9 mouse cellular contexts compared by ENCODE assay signal in genomic region chr6:80019861-80020230, GRCm38 (mm10). TPM values are rescaled to one million over a fixed set of nuclear protein-coding genes. Genes with fewer than 3 reads are reported as not detected.
DNase-seq lines count a peak whose midpoint lies in the region; ATAC-seq and TF ChIP-seq lines count a peak whose summit lies in the region.
"Had no signal": no experiment of that assay in that cellular context is flagged by ENCODE, and none has a peak within 500 bp of the region (broad histone marks: within the 10 kb centered on the region; RNA-seq: fewer than 3 reads in every experiment).

No protein-coding gene starts in this region.

- no peak for DNase-seq in heart, adult 2 months
- peak; percentile 78 for DNase-seq in brain, embryonic 14.5 days (ENCODE audit: low read depth)
- DNase-seq in midbrain, embryonic 11.5 days (ENCODE audit: low spot score, missing footprints) = no peak
- DNase-seq in testis, postnatal 10 days (ENCODE audit: low spot score) = no peak
- DNase-seq in adipocyte (ENCODE audit: low spot score) = no peak

- no peaks in the 10 kb centered on the region for H3K4me1 ChIP-seq in heart, embryonic 13.5 days
- H3K4me1 ChIP-seq in heart, adult 2 months (ENCODE audit: control insufficient read depth, insufficient read depth, low read length) = no peaks in the 10 kb centered on the region
- 0 out of 2 replicates have a peak, but pooled peaks cover 5% of the 10 kb centered on the region for H3K4me1 ChIP-seq in forebrain, embryonic 16.5 days (replicated peaks; ENCODE audit: control insufficient read depth, insufficient read depth, low read length)
- no peaks in the 10 kb centered on the region for H3K4me1 ChIP-seq in midbrain, embryonic 11.5 days (ENCODE audit: control insufficient read depth, insufficient read depth, low read length)

- no peaks in the 10 kb centered on the region for H3K36me3 ChIP-seq in heart, embryonic 13.5 days
- no peaks in the 10 kb centered on the region for H3K36me3 ChIP-seq in heart, adult 2 months (ENCODE audit: control insufficient read depth, insufficient read depth, low read length)
- peaks cover 6% of the 10 kb centered on the region; the same call in 1 of the 2 replicates for H3K36me3 ChIP-seq in forebrain, embryonic 16.5 days (ENCODE audit: control insufficient read depth, insufficient read depth)
- no peaks in the 10 kb centered on the region for H3K36me3 ChIP-seq in midbrain, embryonic 11.5 days (ENCODE audit: control insufficient read depth, insufficient read depth, low read length)

- no peak for TF ChIP-seq CTCF in heart, adult 2 months (IDR thresholded peaks at IDR 0.05)
- no peak for TF ChIP-seq CTCF in brain, embryonic 14.5 days (IDR thresholded peaks at IDR 0.05; ENCODE audit: borderline replicate concordance, extremely low read depth, insufficient read depth, insufficient read length)

- TF ChIP-seq POLR2A in heart, adult 2 months (IDR thresholded peaks at IDR 0.05; ENCODE audit: insufficient read depth, low read depth, low read length) = no peak
- no peak for TF ChIP-seq POLR2A in brain, embryonic 14.5 days (IDR thresholded peaks at IDR 0.05; ENCODE audit: borderline replicate concordance, extremely low read depth, insufficient read depth, insufficient read length, poor library complexity, severe bottlenecking)

- 4% methylated on average over 10 of the region's 10 CpGs for WGBS in heart, embryonic 13.5 days
- WGBS in heart, adult 2 months = 7% methylated on average over 10 of the region's 10 CpGs
- WGBS in forebrain, embryonic 16.5 days = under 1% methylated on average over 10 of the region's 10 CpGs
- WGBS in midbrain, embryonic 11.5 days = 5% methylated on average over 10 of the region's 10 CpGs

- intact Hi-C loops in heart, adult 2 months (cut with DNase I) = no loop called here

- peak overlapping the region; percentile 82 for H3K4me2 ChIP-seq in heart, embryonic 13.5 days
- peak overlapping the region; percentile 71 for H3K4me2 ChIP-seq in forebrain, embryonic 16.5 days (ENCODE audit: low read length)
- H3K4me2 ChIP-seq in midbrain, embryonic 11.5 days = peak overlapping the region; percentile 58

- ATAC-seq in heart, embryonic 13.5 days (ENCODE audit: extremely low read depth, insufficient number of reproducible peaks, low FRiP score, low TSS enrichment) = no peak
- ATAC-seq in forebrain, embryonic 16.5 days = peak; percentile 56
- ATAC-seq in midbrain, embryonic 11.5 days (ENCODE audit: low FRiP score) = peak; percentile 24
- no peak for ATAC-seq in erythroid progenitor cell, adult 5-6 weeks (replicated peaks; ENCODE audit: low FRiP score, poor library complexity, severe bottlenecking)

- peak overlapping the region; percentile 54 for H3K4me3 ChIP-seq in heart, embryonic 13.5 days
- no peak overlapping the region for H3K4me3 ChIP-seq in heart, adult 2 months
- peak overlapping the region; percentile 61 for H3K4me3 ChIP-seq in forebrain, embryonic 16.5 days (replicated peaks; ENCODE audit: low read length)
- peak overlapping the region; percentile 37 for H3K4me3 ChIP-seq in midbrain, embryonic 11.5 days (ENCODE audit: low read depth, low read length)

- no peak overlapping the region for H3K27ac ChIP-seq in heart, embryonic 13.5 days (replicated peaks)
- no peak overlapping the region for H3K27ac ChIP-seq in heart, adult 2 months
- peak overlapping the region; percentile 83 for H3K27ac ChIP-seq in forebrain, embryonic 16.5 days (ENCODE audit: low read length)
- no peak overlapping the region for H3K27ac ChIP-seq in midbrain, embryonic 11.5 days (ENCODE audit: low read depth, low read length)

- H3K9ac ChIP-seq in heart, embryonic 13.5 days = peak overlapping the region; percentile 70
- no peak overlapping the region for H3K9ac ChIP-seq in heart, adult 2 months (ENCODE audit: low read depth, low read length)
- peak overlapping the region; percentile 71 for H3K9ac ChIP-seq in forebrain, embryonic 16.5 days (replicated peaks; ENCODE audit: low read depth, low read length)
- H3K9ac ChIP-seq in midbrain, embryonic 11.5 days (ENCODE audit: low read length) = peak overlapping the region; percentile 47

- no peaks in the 10 kb centered on the region for H3K79me2 ChIP-seq in heart, adult 2 months (replicated peaks; ENCODE audit: control insufficient read depth, insufficient read depth, low read length)

- TF ChIP-seq EP300 in heart, adult 2 months (IDR thresholded peaks at IDR 0.05; ENCODE audit: insufficient read depth, low read depth, low read length) = no peak

- no peaks in the 10 kb centered on the region for H3K27me3 ChIP-seq in heart, embryonic 13.5 days (replicated peaks)
- no peaks in the 10 kb centered on the region for H3K27me3 ChIP-seq in heart, adult 2 months (ENCODE audit: control insufficient read depth, insufficient read depth, low read length)
- no peaks in the 10 kb centered on the region for H3K27me3 ChIP-seq in forebrain, embryonic 16.5 days (replicated peaks; ENCODE audit: control insufficient read depth, insufficient read depth, low read length)
- no peaks in the 10 kb centered on the region for H3K27me3 ChIP-seq in midbrain, embryonic 11.5 days (ENCODE audit: control insufficient read depth, insufficient read depth, low read length)

- H3K9me3 ChIP-seq in heart, embryonic 13.5 days = no peaks in the 10 kb centered on the region
- no peaks in the 10 kb centered on the region for H3K9me3 ChIP-seq in forebrain, embryonic 16.5 days (ENCODE audit: control insufficient read depth, low read length)
- H3K9me3 ChIP-seq in midbrain, embryonic 11.5 days (ENCODE audit: control insufficient read depth, low read length) = no peaks in the 10 kb centered on the region

RNA-seq across cellular contexts. Expression of gene Lrrtm4, which starts 1.2 kb away (rescaled TPM):
- polyA plus RNA-seq in heart, embryonic 13.5 days (2015; fragmentation: Nextera tagmentation; extraction: Ambion mirVana) = 0.67 and 1.2 TPM in 2 replicates
- not detected for total RNA-seq in heart, adult 2 months (2021)
- polyA plus RNA-seq in heart, adult 2 months (2012; rRNA removed) = not detected in 2 replicates
- 7.9 and 11.7 TPM in 2 replicates for polyA plus RNA-seq in brain, embryonic 14.5 days (2012; rRNA removed)
- polyA plus RNA-seq in forebrain, embryonic 16.5 days (2015; fragmentation: Nextera tagmentation; extraction: Ambion mirVana) = 22.9 TPM in 2 replicates
- polyA plus RNA-seq in midbrain, embryonic 11.5 days (2014; fragmentation: Nextera tagmentation; extraction: Ambion mirVana) = 4.1 and 4.4 TPM in 2 replicates
- total RNA-seq in erythroid progenitor cell, adult 5-6 weeks (2015; ENCODE audit: low replicate concordance) = not detected in 2 replicates
- total RNA-seq in erythroid progenitor cell, adult 5-6 weeks (2017; ENCODE audit: low replicate concordance) = not detected in 2 replicates
- total RNA-seq: liver, adult 2 months had no signal
- polyA plus RNA-seq: liver, adult 2 months had no signal

Comparison
In these comparisons a context has a peak if more than half of its experiments do, and no peak if none do; other contexts are left out.
1. ATAC-seq: peak in forebrain, embryonic 16.5 days (single experiment) and midbrain, embryonic 11.5 days (single experiment); none in heart, embryonic 13.5 days (single experiment) and erythroid progenitor cell, adult 5-6 weeks (single experiment).
2. Peak in every context shown above with its lines, with median percentiles within 50 percentile points of each other: H3K4me2 ChIP-seq.